Mouse (Mus musculus): ENCODE data around the gene Cdhr3.
"Not testable (repeated sequence)": the region's sequence is repeated elsewhere in the genome, so short reads cannot be mapped to it uniquely, and the experiment has no call there.

Gene Cdhr3

DNA sequence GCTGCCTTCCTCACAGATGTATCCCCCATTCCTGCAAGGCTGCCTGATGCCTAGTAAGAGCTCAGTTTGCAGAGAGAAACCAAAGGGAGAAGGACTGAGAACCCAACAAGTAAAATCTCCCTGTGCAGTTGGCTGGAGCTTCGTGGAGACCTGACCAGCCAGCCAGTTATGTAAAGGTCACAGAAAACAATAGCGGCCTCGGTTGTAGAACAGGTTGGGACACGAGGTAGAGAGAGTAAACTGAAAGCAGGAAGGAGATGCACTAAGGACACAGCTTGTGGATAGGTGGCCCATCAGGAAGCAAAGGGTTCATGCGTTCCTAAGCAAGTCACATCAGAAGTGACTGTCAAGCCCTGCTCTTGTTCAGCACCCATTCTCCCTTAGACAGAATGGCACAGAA is 86.8 kb downstream of the Cdhr3 start:
- DNase-seq (ENCODE audit: low spot score) = no peak

GRCm38 (mm10) chr12:33003339-33003965 is 89.2 kb downstream of the Cdhr3 start:
- no peak for DNase-seq (ENCODE audit: low spot score)

DNA sequence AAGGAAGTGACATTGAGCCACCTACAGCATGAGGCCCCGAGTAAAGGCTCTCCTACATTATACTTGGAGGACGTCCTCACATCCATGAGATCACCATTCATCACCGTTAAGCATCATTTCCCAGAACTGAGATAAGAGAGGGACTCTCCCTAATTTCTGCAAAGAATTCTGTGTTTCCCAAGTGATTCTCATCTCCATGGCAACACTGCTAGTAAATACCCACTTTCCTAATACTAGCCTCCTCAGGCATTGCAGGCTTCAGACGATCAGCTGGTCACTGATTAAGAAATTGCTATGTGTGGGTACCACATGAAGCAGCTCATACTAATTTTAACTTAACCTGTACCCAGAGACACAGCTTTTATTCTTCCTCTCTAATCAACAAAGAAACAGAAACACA is 92.3 kb downstream of the Cdhr3 start:
- no peak for DNase-seq (ENCODE audit: low spot score)

GRCm38 (mm10) chr12:32999778-33000177 is 92.9 kb downstream of the Cdhr3 start:
- not testable (repeated sequence) for DNase-seq (ENCODE audit: low spot score)

GRCm38 (mm10) chr12:32998766-32999165 is 93.9 kb downstream of the Cdhr3 start:
- DNase-seq (ENCODE audit: low spot score) = no peak

- DNase-seq (ENCODE audit: low spot score) = no peak
Measured at GRCm38 (mm10) chr12:32995081-32995834, 97.4 kb downstream of the Cdhr3 start.

GRCm38 (mm10) chr12:32994081-32994480 is 98.6 kb downstream of the Cdhr3 start:
- no peak for DNase-seq (ENCODE audit: low spot score)

DNA sequence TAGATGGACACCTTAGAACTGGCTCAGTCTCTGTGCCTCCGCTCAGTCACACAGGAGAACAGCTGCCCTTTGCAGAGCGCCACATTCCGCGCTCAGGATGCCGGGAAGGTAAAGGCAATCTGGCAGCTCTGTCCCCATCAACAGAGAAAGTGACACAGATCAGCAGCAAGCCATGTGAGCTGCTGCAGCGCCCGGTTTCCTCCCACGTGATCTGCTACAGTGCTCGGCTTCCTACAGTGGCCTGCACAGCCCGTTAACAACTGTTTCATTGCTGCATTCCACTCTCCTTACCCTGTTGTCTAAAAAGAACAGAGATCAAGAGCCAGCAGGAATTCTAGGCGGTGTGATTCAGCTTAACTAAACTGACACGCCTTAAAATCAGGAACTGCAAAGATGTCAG is 102.9 kb downstream of the Cdhr3 start:
- DNase-seq (ENCODE audit: low spot score) = no peak

DNA sequence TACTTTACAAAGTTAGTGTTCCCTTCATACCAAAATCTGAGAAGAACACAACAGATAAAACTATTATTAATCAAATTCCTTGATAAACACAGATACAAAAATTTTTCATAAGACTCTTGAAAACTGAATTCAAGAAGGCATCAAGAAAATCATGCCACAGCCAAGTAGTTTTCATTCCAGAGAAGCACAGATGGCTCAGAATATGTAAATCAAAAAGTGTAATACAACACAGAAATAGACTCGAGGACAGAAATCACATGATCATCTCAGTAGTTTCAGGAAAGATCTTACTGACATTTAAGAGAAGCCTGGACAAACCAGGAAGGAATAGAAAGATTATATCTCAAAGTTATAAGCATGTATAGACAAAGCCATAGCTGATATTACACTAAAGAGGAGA is 106.4 kb downstream of the Cdhr3 start:
- no peak for DNase-seq (ENCODE audit: low spot score)

Measured in left cerebral cortex, adult 11 months (tissue).